Mouse (Mus musculus): Measurements from ENCODE around the gene Ttyh1. TPM values are rescaled to one million over a fixed set of nuclear protein-coding genes. Genes with fewer than 3 reads are reported as not detected.

Gene Ttyh1
- polyA plus RNA-seq, 2 experiments, result 0.11 to 0.24 TPM

DNA sequence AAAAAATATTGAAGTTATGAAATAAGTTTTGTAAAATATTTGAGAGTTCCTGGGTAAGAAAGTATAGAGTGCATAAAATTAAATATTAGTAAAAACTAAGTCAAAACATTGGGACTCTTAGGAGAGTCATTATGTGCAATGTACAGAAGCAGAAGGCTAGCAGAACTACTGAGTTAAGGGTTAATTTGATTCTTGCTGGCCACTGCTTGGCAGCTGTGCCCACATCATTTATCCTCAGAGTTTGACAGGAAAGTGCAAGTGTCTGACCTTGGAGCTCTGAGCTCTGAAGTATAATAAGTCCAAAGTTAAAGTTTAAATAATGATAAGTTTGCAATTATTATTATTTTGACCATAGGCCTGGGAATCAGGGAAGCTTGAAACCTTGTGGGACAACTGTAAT, 37.5 kb upstream of the Ttyh1 start:
- no peaks in the 10 kb centered on the region for H3K9me3 ChIP-seq (ENCODE audit: control insufficient read depth, low read length)
- H3K27me3 ChIP-seq (ENCODE audit: control insufficient read depth, insufficient read depth, low read length), result no peaks in the 10 kb centered on the region
- no peak for ATAC-seq (ENCODE audit: insufficient read depth)
- H3K4me1 ChIP-seq (replicated peaks; ENCODE audit: control insufficient read depth in 2 of 2, insufficient read depth in 2 of 2, low read length in 1 of 2), result peaks cover 0 to 5% of the 10 kb centered on the region in 2 experiments; a peak in 1 of 4 replicates
- TF ChIP-seq CTCF (IDR thresholded peaks at IDR 0.05; ENCODE audit: low read depth) (no peak), EP300 (IDR thresholded peaks at IDR 0.05; ENCODE audit: low read depth) (no peak)
- no peak overlapping the region for H3K4me2 ChIP-seq (ENCODE audit: low read depth)
- no peaks in the 10 kb centered on the region for H3K36me3 ChIP-seq (replicated peaks; ENCODE audit: control insufficient read depth, insufficient read depth, low read depth)
- no peak overlapping the region for H3K4me3 ChIP-seq (ENCODE audit: insufficient read depth in 1 of 2, low read depth in 2 of 2, low read length in 2 of 2)
- no peak overlapping the region for H3K27ac ChIP-seq
- no peak for DNase-seq (ENCODE audit: low read depth in 3 of 3, low spot score in 3 of 3)
- no peak overlapping the region for H3K9ac ChIP-seq (replicated peaks)

DNA sequence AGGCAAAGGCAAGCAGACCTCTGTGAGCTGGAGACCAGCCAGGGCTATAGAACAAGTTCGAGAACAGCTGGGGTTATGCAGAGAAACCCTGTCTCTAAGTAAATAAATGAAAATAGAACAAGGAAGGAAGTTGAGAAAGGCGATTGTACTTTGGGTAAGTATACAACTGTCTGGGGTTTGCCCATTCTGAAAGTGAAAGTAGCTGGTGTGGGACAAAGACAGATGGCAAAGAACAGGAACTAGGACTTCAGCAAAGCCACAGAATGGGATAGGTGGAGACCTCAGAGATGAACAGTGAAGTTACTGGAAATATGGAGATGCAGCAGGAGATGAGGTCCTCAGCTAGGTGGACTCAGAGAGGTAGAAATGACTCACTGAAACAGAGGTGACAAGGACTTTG, 36.4 kb upstream of the Ttyh1 start:
- no peak overlapping the region for H3K4me3 ChIP-seq (ENCODE audit: insufficient read depth in 1 of 2, low read depth in 2 of 2, low read length in 2 of 2)
- H3K27me3 ChIP-seq (ENCODE audit: control insufficient read depth, insufficient read depth, low read length), result no peaks in the 10 kb centered on the region
- TF ChIP-seq CTCF (IDR thresholded peaks at IDR 0.05; ENCODE audit: low read depth), result no peak
- no peak for TF ChIP-seq EP300 (IDR thresholded peaks at IDR 0.05; ENCODE audit: low read depth)
- no peak overlapping the region for H3K27ac ChIP-seq
- DNase-seq (ENCODE audit: low read depth in 3 of 3, low spot score in 3 of 3) (peak in 1 of 3 experiments; percentile 41), ATAC-seq (ENCODE audit: insufficient read depth) (0 out of 2 replicates have a peak, but pooled peaks have one; percentile 35)
- no peaks in the 10 kb centered on the region for H3K9me3 ChIP-seq (ENCODE audit: control insufficient read depth, low read length)
- peaks cover 0 to 7% of the 10 kb centered on the region in 2 experiments; a peak in 2 of 4 replicates for H3K4me1 ChIP-seq (replicated peaks; ENCODE audit: control insufficient read depth in 2 of 2, insufficient read depth in 2 of 2, low read length in 1 of 2)
- peak overlapping the region; percentile 34 for H3K4me2 ChIP-seq (ENCODE audit: low read depth)
- 4% methylated on average over 2 of the region's 2 CpGs for WGBS (ENCODE audit: insufficient replicate concordance)
- no peak overlapping the region for H3K9ac ChIP-seq (replicated peaks)
- H3K36me3 ChIP-seq (replicated peaks; ENCODE audit: control insufficient read depth, insufficient read depth, low read depth), result no peaks in the 10 kb centered on the region

DNA sequence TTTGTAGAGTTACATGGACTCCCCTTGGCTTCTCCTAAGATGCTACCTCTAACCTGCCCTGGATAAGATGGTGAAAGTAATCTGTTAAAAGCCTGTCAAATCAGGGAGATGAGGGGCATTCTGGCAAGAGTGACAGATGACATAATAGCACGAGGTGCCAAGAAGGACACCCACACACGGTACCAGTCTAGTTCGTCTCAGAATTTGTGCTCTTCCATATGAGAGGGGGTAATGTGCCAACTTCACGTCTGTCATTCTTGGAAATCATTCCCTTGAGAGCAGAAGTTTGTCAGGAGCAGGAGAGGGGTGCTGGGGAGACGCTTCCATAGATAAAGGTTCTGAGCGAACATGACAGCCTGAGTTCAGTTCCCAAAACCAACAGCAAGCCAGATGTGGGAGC, 35.0 kb upstream of the Ttyh1 start:
- WGBS (ENCODE audit: insufficient replicate concordance), result 53% methylated on average over 6 of the region's 6 CpGs
- no peak for TF ChIP-seq EP300 (IDR thresholded peaks at IDR 0.05; ENCODE audit: low read depth)
- TF ChIP-seq CTCF (IDR thresholded peaks at IDR 0.05; ENCODE audit: low read depth), result no peak
- Histone ChIP-seq H3K4me2 (ENCODE audit: low read depth) (no peak overlapping the region), H3K4me3 (ENCODE audit: insufficient read depth in 1 of 2, low read depth in 2 of 2, low read length in 2 of 2) (no peak overlapping the region), H3K27me3 (ENCODE audit: control insufficient read depth, insufficient read depth, low read length) (no peaks in the 10 kb centered on the region), H3K27ac (no peak overlapping the region), H3K4me1 (replicated peaks; ENCODE audit: control insufficient read depth in 2 of 2, insufficient read depth in 2 of 2, low read length in 1 of 2) (peaks cover 2 to 16% of the 10 kb centered on the region in 2 experiments; a peak in 3 of 4 replicates), H3K9me3 (ENCODE audit: control insufficient read depth, low read length) (no peaks in the 10 kb centered on the region), H3K9ac (replicated peaks) (no peak overlapping the region), H3K36me3 (replicated peaks; ENCODE audit: control insufficient read depth, insufficient read depth, low read depth) (no peaks in the 10 kb centered on the region)
- DNase-seq (ENCODE audit: low read depth in 3 of 3, low spot score in 3 of 3) (no peak), ATAC-seq (ENCODE audit: insufficient read depth) (no peak)

DNA sequence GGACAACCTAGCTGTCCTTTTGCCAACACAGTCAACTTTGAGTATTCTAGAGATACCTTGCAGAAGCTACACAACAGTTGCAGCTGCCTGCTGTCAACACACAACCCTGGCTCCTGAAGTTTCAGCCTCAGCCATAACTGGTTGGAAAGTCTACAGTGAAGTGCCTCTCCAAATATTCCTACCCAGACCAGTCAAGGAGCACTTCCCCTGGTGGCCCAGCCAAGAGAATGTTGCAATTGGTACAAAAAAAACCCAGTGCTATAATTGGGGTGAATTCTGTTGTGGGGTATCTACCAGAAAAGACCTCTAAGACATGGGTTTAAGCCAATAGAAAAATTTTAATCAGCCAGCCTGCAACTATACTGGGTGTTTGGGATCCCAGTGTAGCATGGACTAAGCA, 33.6 kb upstream of the Ttyh1 start:
- H3K27me3 ChIP-seq (ENCODE audit: control insufficient read depth, insufficient read depth, low read length), result no peaks in the 10 kb centered on the region
- H3K36me3 ChIP-seq (replicated peaks; ENCODE audit: control insufficient read depth, insufficient read depth, low read depth), result no peaks in the 10 kb centered on the region
- H3K9ac ChIP-seq (replicated peaks), result no peak overlapping the region
- no peak for TF ChIP-seq EP300 (IDR thresholded peaks at IDR 0.05; ENCODE audit: low read depth)
- no peak for TF ChIP-seq CTCF (IDR thresholded peaks at IDR 0.05; ENCODE audit: low read depth)
- H3K4me1 ChIP-seq (replicated peaks; ENCODE audit: control insufficient read depth in 2 of 2, insufficient read depth in 2 of 2, low read length in 1 of 2), result peaks cover 2 to 26% of the 10 kb centered on the region in 2 experiments; a peak in 3 of 4 replicates
- DNase-seq (ENCODE audit: low read depth in 3 of 3, low spot score in 3 of 3), result no peak
- H3K27ac ChIP-seq, result no peak overlapping the region
- H3K4me3 ChIP-seq (ENCODE audit: insufficient read depth in 1 of 2, low read depth in 2 of 2, low read length in 2 of 2), result no peak overlapping the region
- ATAC-seq (ENCODE audit: insufficient read depth), result no peak
- no peak overlapping the region for H3K4me2 ChIP-seq (ENCODE audit: low read depth)
- H3K9me3 ChIP-seq (ENCODE audit: control insufficient read depth, low read length), result no peaks in the 10 kb centered on the region

DNA sequence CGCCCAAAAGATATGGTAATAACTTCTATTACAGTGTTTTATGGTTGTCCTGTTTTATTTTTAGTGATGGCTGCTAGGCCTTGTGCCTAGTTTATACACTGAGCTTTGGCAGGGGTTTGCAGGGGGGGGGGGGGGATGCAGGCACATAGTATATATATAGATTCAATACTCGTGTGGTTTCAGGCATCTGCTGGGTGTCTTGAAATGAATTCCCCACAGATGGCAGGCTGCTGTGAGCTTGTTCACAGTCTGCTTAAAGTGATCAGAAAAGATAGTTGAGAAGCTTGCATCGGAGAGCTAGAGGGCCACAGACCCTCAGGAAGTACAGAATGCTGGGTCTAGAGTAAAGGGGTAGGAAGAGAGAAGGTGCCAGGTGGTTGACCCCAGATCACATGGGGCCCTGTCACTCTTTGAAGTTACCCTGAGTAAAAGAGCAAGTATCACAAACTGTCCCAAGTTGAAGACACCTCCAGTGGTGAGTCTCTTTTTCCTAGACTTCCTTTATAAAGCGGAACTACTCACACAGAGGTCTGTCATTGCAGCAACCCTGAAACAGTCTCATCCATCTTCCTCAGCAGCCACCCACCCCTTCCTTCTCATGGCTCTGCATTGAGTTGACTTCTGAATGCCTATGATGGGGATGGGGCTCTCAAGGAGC, 31.8 kb upstream of the Ttyh1 start:
- Histone ChIP-seq H3K9ac (replicated peaks) (no peak overlapping the region), H3K4me2 (ENCODE audit: low read depth) (no peak overlapping the region), H3K36me3 (replicated peaks; ENCODE audit: control insufficient read depth, insufficient read depth, low read depth) (no peaks in the 10 kb centered on the region), H3K4me3 (ENCODE audit: insufficient read depth in 1 of 2, low read depth in 2 of 2, low read length in 2 of 2) (no peak overlapping the region), H3K27ac (no peak overlapping the region), H3K27me3 (ENCODE audit: control insufficient read depth, insufficient read depth, low read length) (no peaks in the 10 kb centered on the region), H3K4me1 (replicated peaks; ENCODE audit: control insufficient read depth in 2 of 2, insufficient read depth in 2 of 2, low read length in 1 of 2) (peaks cover 2 to 31% of the 10 kb centered on the region in 2 experiments; a peak in 3 of 4 replicates), H3K9me3 (ENCODE audit: control insufficient read depth, low read length) (no peaks in the 10 kb centered on the region)
- WGBS (ENCODE audit: insufficient replicate concordance), result 44% methylated on average over 4 of the region's 4 CpGs
- DNase-seq (ENCODE audit: low read depth in 3 of 3, low spot score in 3 of 3) (no peak), ATAC-seq (ENCODE audit: insufficient read depth) (no peak; the same call in 1 of the 2 replicates)
- TF ChIP-seq EP300 (IDR thresholded peaks at IDR 0.05; ENCODE audit: low read depth) (no peak), CTCF (IDR thresholded peaks at IDR 0.05; ENCODE audit: low read depth) (no peak)

Measured in liver, embryonic 14.5 days (tissue).